Mouse (Mus musculus): ENCODE measurements around the gene Rab22a. TPM values are rescaled to one million over a fixed set of nuclear protein-coding genes. Genes with fewer than 3 reads are reported as not detected.
A peak's percentile ranks its signal among the peaks of the same experiment; 100 is the strongest.

The Rab22a gene
- polyA plus RNA-seq, 1 experiment from 2014 or later, result 51.1 TPM

DNA sequence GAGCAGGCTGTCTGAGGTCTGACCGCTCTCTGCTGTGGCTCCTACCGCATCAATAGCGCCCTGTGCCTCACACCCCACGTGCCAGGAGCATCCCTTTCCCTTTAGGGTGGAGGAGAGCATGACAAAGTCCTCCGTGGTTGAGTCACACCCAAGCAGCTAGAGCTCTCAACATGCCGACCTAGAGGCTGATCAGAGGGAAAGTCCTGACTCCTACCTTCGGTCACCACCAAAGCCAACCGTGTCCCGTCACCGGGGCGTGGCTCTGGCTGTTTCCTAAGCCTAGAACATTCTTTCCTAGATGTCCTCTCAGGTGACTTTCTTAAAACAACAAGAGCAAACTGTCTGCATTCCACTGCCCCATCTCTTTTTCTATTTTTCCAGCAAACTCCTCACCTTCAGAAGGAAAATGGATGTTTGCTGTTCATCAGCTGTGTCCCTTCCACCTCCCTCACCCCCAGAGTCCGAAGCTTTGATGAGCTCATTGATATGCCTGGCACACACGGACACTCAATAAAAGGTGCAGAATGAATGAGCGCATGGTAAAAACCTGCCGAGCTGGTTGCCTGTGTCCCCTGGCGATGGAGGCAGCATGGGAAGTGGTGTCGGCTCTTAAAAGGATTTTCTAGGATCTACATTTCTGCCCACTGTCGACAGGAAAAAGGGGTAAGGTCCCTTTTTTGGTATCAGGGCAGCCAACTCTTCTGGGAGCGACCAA is 12.2 kb upstream of the Rab22a start:
- H3K36me3 ChIP-seq, result peaks cover 8% of the 10 kb centered on the region
- no peak overlapping the region for H3K4me2 ChIP-seq (replicated peaks)
- no peak overlapping the region for H3K4me3 ChIP-seq
- no peak overlapping the region for H3K27ac ChIP-seq
- H3K9ac ChIP-seq, result no peak overlapping the region
- no peaks in the 10 kb centered on the region for H3K9me3 ChIP-seq (replicated peaks)
- H3K27me3 ChIP-seq, result no peaks in the 10 kb centered on the region
- no peaks in the 10 kb centered on the region for H3K4me1 ChIP-seq
- ATAC-seq (ENCODE audit: low FRiP score), result no peak
- 82% methylated on average over 19 of the region's 19 CpGs for WGBS

GRCm38 (mm10) chr2:173649762-173650161 is 9.8 kb upstream of the Rab22a start:
- H3K36me3 ChIP-seq, result peaks cover 6% of the 10 kb centered on the region
- no peaks in the 10 kb centered on the region for H3K9me3 ChIP-seq (replicated peaks)
- no peaks in the 10 kb centered on the region for H3K27me3 ChIP-seq
- H3K27ac ChIP-seq, result no peak overlapping the region
- H3K4me2 ChIP-seq (replicated peaks), result no peak overlapping the region
- no peaks in the 10 kb centered on the region for H3K4me1 ChIP-seq
- WGBS, result 82% methylated on average over 10 of the region's 10 CpGs
- H3K4me3 ChIP-seq, result no peak overlapping the region
- ATAC-seq (ENCODE audit: low FRiP score), result no peak
- H3K9ac ChIP-seq, result no peak overlapping the region

GRCm38 (mm10) chr2:173653526-173653925 is 6.0 kb upstream of the Rab22a start:
- no peak for ATAC-seq (ENCODE audit: low FRiP score)
- WGBS, result 67% methylated on average over 5 of the region's 5 CpGs
- H3K27me3 ChIP-seq, result no peaks in the 10 kb centered on the region
- peaks cover 20% of the 10 kb centered on the region for H3K4me1 ChIP-seq
- H3K9ac ChIP-seq, result no peak overlapping the region
- H3K27ac ChIP-seq, result no peak overlapping the region
- no peaks in the 10 kb centered on the region for H3K9me3 ChIP-seq (replicated peaks)
- H3K4me3 ChIP-seq, result no peak overlapping the region
- H3K4me2 ChIP-seq (replicated peaks), result no peak overlapping the region
- H3K36me3 ChIP-seq, result no peaks in the 10 kb centered on the region; the same call in 1 of the 2 replicates

DNA sequence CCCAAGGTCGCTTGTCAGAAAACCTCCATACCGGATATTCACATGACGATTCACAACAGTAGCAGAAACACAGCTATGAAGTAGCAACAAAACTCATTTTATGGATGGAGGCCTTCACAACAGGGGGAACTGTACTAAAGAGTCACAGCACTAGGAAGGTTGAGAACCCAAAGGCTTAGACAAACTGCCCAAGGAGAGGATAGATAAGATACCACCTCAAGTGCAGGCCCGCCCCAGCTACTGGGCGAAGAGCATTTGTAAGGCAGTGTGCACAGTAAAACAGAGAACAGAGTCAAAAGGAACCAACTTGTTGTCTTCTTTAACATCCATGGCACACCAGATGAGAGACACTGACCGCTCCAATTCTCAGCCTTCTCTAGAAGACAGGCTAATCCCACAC is 1.8 kb upstream of the Rab22a start:
- Histone ChIP-seq H3K9ac (no peak overlapping the region), H3K4me1 (peaks cover 39% of the 10 kb centered on the region), H3K4me2 (replicated peaks) (no peak overlapping the region), H3K36me3 (peaks cover 6% of the 10 kb centered on the region), H3K4me3 (no peak overlapping the region), H3K27ac (no peak overlapping the region), H3K27me3 (no peaks in the 10 kb centered on the region), H3K9me3 (replicated peaks) (no peaks in the 10 kb centered on the region)
- WGBS, result 93% methylated on average over 6 of the region's 6 CpGs
- ATAC-seq (ENCODE audit: low FRiP score), result no peak

DNA sequence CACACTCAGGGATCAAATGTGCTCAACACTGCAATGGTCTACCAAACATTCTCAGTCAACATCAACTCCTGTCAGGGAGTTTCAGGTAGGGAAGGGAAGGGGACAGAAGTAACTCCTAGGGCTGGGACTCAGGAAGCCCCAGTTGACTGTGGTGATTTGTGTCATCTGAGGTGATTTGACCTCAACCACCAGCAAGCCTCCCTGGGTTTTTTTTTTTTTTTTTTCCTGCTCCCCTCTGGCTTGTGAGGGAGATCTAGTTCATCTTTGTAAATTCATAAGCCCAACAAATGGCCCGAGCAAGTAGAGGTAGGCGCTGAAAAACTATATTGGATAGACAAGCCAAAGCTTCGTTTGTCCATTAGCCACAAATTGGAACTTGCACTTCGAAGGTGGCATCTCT is 1.0 kb upstream of the Rab22a start:
- Histone ChIP-seq H3K36me3 (peaks cover 13% of the 10 kb centered on the region), H3K4me1 (peaks cover 39% of the 10 kb centered on the region), H3K9ac (no peak overlapping the region), H3K9me3 (replicated peaks) (no peaks in the 10 kb centered on the region), H3K4me2 (replicated peaks) (peak overlapping the region; percentile 61), H3K27ac (no peak overlapping the region), H3K27me3 (no peaks in the 10 kb centered on the region), H3K4me3 (peak overlapping the region; percentile 95; the same call in 1 of the 2 replicates)
- ATAC-seq (ENCODE audit: low FRiP score), result no peak
- 88% methylated on average over 4 of the region's 4 CpGs for WGBS

- H3K27ac ChIP-seq, result no peak overlapping the region
- peak; percentile 79; the same call in 1 of the 2 replicates for ATAC-seq (ENCODE audit: low FRiP score)
- H3K9ac ChIP-seq, result peak overlapping the region; percentile 91
- H3K36me3 ChIP-seq, result peaks cover 29% of the 10 kb centered on the region
- 2% methylated on average over 37 of the region's 52 CpGs for WGBS
- peak overlapping the region; percentile 95 for H3K4me3 ChIP-seq
- no peaks in the 10 kb centered on the region for H3K27me3 ChIP-seq
- peak overlapping the region; percentile 91 for H3K4me2 ChIP-seq (replicated peaks)
- no peaks in the 10 kb centered on the region for H3K9me3 ChIP-seq (replicated peaks)
- peaks cover 39% of the 10 kb centered on the region for H3K4me1 ChIP-seq
Measured at GRCm38 (mm10) chr2:173659926-173660684, 545 bp downstream of the Rab22a start.

GRCm38 (mm10) chr2:173662255-173662950 is 2.8 kb downstream of the Rab22a start:
- Histone ChIP-seq H3K36me3 (peaks cover 40% of the 10 kb centered on the region), H3K4me2 (replicated peaks) (no peak overlapping the region), H3K27ac (no peak overlapping the region), H3K4me1 (peaks cover 29% of the 10 kb centered on the region), H3K9ac (no peak overlapping the region), H3K4me3 (no peak overlapping the region), H3K9me3 (replicated peaks) (no peaks in the 10 kb centered on the region), H3K27me3 (no peaks in the 10 kb centered on the region)
- no peak for ATAC-seq (ENCODE audit: low FRiP score)
- WGBS, result 93% methylated on average over 9 of the region's 9 CpGs

DNA sequence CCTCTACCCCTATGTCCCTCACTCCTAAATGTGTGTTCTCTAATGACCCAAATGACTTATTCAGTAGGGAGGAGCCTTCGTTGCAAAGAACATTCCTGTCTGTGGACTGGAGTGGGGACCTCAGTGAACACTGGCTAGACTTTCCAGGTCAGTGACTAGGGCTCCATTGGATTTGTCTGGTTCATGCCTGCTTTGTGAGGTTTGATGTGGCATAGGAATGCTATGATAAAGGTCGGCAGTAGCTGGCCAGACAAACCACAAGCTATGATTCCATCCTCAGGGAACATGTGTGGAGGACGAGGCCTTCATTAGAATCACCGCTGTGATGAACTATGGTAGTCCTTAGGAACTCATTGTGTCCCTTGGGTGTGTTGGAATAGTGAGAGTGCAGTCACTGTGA is 5.2 kb downstream of the Rab22a start:
- Histone ChIP-seq H3K36me3 (peaks cover 40% of the 10 kb centered on the region), H3K27me3 (no peaks in the 10 kb centered on the region), H3K4me1 (peaks cover 14% of the 10 kb centered on the region), H3K9me3 (replicated peaks) (no peaks in the 10 kb centered on the region), H3K4me2 (replicated peaks) (no peak overlapping the region), H3K4me3 (no peak overlapping the region), H3K27ac (no peak overlapping the region), H3K9ac (no peak overlapping the region; the same call in 1 of the 2 replicates)
- no peak for ATAC-seq (ENCODE audit: low FRiP score)
- WGBS, result 91% methylated on average over 4 of the region's 4 CpGs

GRCm38 (mm10) chr2:173665271-173665670 is 5.7 kb downstream of the Rab22a start:
- Histone ChIP-seq H3K9ac (no peak overlapping the region; the same call in 1 of the 2 replicates), H3K27me3 (no peaks in the 10 kb centered on the region), H3K27ac (no peak overlapping the region), H3K36me3 (peaks cover 40% of the 10 kb centered on the region), H3K4me2 (replicated peaks) (no peak overlapping the region), H3K9me3 (replicated peaks) (no peaks in the 10 kb centered on the region), H3K4me3 (no peak overlapping the region), H3K4me1 (peaks cover 11% of the 10 kb centered on the region)
- no peak for ATAC-seq (ENCODE audit: low FRiP score)
- 89% methylated on average over 2 of the region's 2 CpGs for WGBS

DNA sequence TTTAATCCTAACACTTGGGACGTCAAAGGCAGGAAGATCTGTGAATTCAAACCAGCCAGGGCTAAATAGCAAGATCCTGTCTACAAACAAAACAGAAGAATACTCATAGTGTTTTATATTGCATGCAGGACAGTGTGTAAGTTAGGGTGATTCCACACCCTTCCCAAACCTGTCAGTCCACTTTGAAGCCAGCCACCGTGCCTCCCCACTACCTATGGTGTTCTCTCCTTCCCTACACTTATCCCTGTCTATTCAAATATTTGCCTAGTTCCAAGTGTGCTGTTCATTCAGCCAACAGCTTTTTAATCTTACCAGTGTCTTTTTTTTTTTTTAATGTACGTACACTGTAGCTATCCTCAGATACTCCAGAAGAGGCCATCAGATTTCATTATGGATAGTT is 7.3 kb downstream of the Rab22a start:
- H3K4me1 ChIP-seq, result no peaks in the 10 kb centered on the region
- H3K9me3 ChIP-seq (replicated peaks), result no peaks in the 10 kb centered on the region
- no peak overlapping the region for H3K4me3 ChIP-seq
- no peaks in the 10 kb centered on the region for H3K27me3 ChIP-seq
- no peak overlapping the region for H3K27ac ChIP-seq
- H3K4me2 ChIP-seq (replicated peaks), result no peak overlapping the region
- WGBS, result 96% methylated on average over 3 of the region's 3 CpGs
- no peak for ATAC-seq (ENCODE audit: low FRiP score)
- H3K36me3 ChIP-seq, result peaks cover 40% of the 10 kb centered on the region
- H3K9ac ChIP-seq, result no peak overlapping the region

DNA sequence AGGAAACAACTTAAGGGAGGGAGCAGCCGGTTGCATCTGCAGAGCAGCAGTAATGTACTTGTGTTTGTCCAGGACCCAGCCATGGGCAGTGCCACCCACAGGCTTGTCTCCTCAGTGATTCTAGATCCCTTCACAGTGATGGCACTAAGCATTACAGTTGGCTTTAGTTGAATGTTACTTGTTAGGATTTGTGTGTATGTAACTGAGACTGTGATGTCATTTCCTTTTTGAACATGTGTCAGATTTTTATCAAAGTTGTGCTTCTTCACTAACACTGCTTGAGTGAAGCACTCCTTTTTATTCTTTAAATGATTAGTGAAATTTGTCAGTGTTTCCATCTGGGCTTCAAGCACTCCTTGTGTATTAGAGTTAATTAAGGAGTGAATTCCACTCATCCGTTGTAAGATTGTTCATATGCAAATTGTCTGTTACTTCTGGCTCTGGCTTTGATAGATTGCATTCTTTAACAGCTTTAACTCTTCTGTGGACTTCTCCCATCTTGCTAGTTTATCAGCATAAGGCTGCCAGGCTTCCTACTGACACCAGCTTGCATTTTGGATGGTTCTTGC is 12.9 kb downstream of the Rab22a start:
- ATAC-seq (ENCODE audit: low FRiP score), result no peak
- Histone ChIP-seq H3K36me3 (no peaks in the 10 kb centered on the region; the same call in 1 of the 2 replicates), H3K9me3 (replicated peaks) (no peaks in the 10 kb centered on the region), H3K4me1 (0 out of 2 replicates have a peak, but pooled peaks cover 3% of the 10 kb centered on the region), H3K27ac (no peak overlapping the region), H3K4me3 (no peak overlapping the region), H3K4me2 (replicated peaks) (no peak overlapping the region), H3K9ac (no peak overlapping the region), H3K27me3 (no peaks in the 10 kb centered on the region)
- 60% methylated on average over 2 of the region's 2 CpGs for WGBS

GRCm38 (mm10) chr2:173673469-173673868 is 13.9 kb downstream of the Rab22a start:
- H3K4me3 ChIP-seq, result no peak overlapping the region
- WGBS, result 95% methylated on average over 1 of the region's 1 CpGs
- ATAC-seq (ENCODE audit: low FRiP score), result no peak

More at GRCm38 (mm10) chr2:173673469-173673868, 13.9 kb downstream of the Rab22a start:
- H3K9me3 ChIP-seq (replicated peaks), result no peaks in the 10 kb centered on the region
- no peak overlapping the region for H3K4me2 ChIP-seq (replicated peaks)
- H3K9ac ChIP-seq, result no peak overlapping the region
- H3K36me3 ChIP-seq, result no peaks in the 10 kb centered on the region; the same call in 1 of the 2 replicates
- no peak overlapping the region for H3K27ac ChIP-seq
- 0 out of 2 replicates have a peak, but pooled peaks cover 3% of the 10 kb centered on the region for H3K4me1 ChIP-seq
- no peaks in the 10 kb centered on the region for H3K27me3 ChIP-seq

All from hindbrain, embryonic 12.5 days (tissue).